9 mouse cellular contexts compared by ENCODE assay signal in genomic region chr11:75046638-75047037, GRCm38 (mm10).
DNase-seq lines count a peak whose midpoint lies in the region; ATAC-seq lines count a peak whose summit lies in the region.
"Had no signal": no experiment of that assay in that cellular context is flagged by ENCODE, and none has a peak within 500 bp of the region (broad histone marks: within the 10 kb centered on the region; RNA-seq: fewer than 3 reads in every experiment).

No protein-coding gene starts in this region.

- H3K27me3 ChIP-seq in heart, embryonic 10.5 days (ENCODE audit: insufficient read depth, poor library complexity, severe bottlenecking): no peaks in the 10 kb centered on the region
- no peaks in the 10 kb centered on the region for H3K27me3 ChIP-seq in kidney, embryonic 16.5 days (ENCODE audit: insufficient read depth, low read length)
- H3K27me3 ChIP-seq in embryonic facial prominence, embryonic 13.5 days: no peaks in the 10 kb centered on the region
- no peaks in the 10 kb centered on the region for H3K27me3 ChIP-seq in limb, embryonic 13.5 days

- intact Hi-C loops in heart, postnatal 10 days (cut with DNase I): loop anchor here (2.0 kb wide), 1 partner anchor 34 kb away; no protein-coding TSS in a partner anchor

- H3K9ac ChIP-seq in kidney, embryonic 16.5 days (replicated peaks; ENCODE audit: low read length): no peak overlapping the region
- H3K9ac ChIP-seq in embryonic facial prominence, embryonic 13.5 days: no peak overlapping the region
- no peak overlapping the region for H3K9ac ChIP-seq in limb, embryonic 13.5 days

- peaks cover 23% of the 10 kb centered on the region for H3K36me3 ChIP-seq in heart, embryonic 10.5 days
- H3K36me3 ChIP-seq in kidney, embryonic 16.5 days (ENCODE audit: insufficient read depth, low read length): peaks cover 4% of the 10 kb centered on the region; the same call in 1 of the 2 replicates
- H3K36me3 ChIP-seq in embryonic facial prominence, embryonic 13.5 days: peaks cover 8% of the 10 kb centered on the region
- peaks cover 17% of the 10 kb centered on the region for H3K36me3 ChIP-seq in limb, embryonic 13.5 days

- ATAC-seq in kidney, embryonic 16.5 days (ENCODE audit: low FRiP score, low TSS enrichment): no peak
- ATAC-seq in embryonic facial prominence, embryonic 13.5 days (ENCODE audit: insufficient number of reproducible peaks, insufficient read depth, low FRiP score, low TSS enrichment, low read depth): no peak
- ATAC-seq in limb, embryonic 13.5 days (ENCODE audit: low FRiP score, low read depth): 0 out of 2 replicates have a peak, but pooled peaks have one; percentile 0

- peaks cover 46% of the 10 kb centered on the region for H3K4me1 ChIP-seq in heart, embryonic 10.5 days
- H3K4me1 ChIP-seq in kidney, embryonic 16.5 days (ENCODE audit: insufficient read depth, low read length): peaks cover 60% of the 10 kb centered on the region
- H3K4me1 ChIP-seq in embryonic facial prominence, embryonic 13.5 days: peaks cover 43% of the 10 kb centered on the region
- peaks cover 76% of the 10 kb centered on the region for H3K4me1 ChIP-seq in limb, embryonic 13.5 days

- 0 out of 2 replicates have a peak overlapping the region, but pooled peaks have one; percentile 16 for H3K27ac ChIP-seq in heart, embryonic 10.5 days
- H3K27ac ChIP-seq in kidney, embryonic 16.5 days (ENCODE audit: low read length): peak overlapping the region; percentile 98
- H3K27ac ChIP-seq in embryonic facial prominence, embryonic 13.5 days: peak overlapping the region; percentile 78
- peak overlapping the region; percentile 85 for H3K27ac ChIP-seq in limb, embryonic 13.5 days

- DNase-seq in heart, embryonic 10.5 days (ENCODE audit: low spot score): no peak
- DNase-seq in heart, postnatal 10 days: no peak
- no peak for DNase-seq in kidney, postnatal 4 days
- DNase-seq in cerebellum, adult 8-10 months: no peak
- DNase-seq in right cerebral cortex, postnatal 4 days: no peak
- DNase-seq: B cell, adult 2 months had no signal

- H3K4me3 ChIP-seq in heart, embryonic 10.5 days: no peak overlapping the region
- H3K4me3 ChIP-seq in kidney, embryonic 16.5 days (ENCODE audit: low read length): no peak overlapping the region
- H3K4me3 ChIP-seq in embryonic facial prominence, embryonic 13.5 days: no peak overlapping the region
- H3K4me3 ChIP-seq in limb, embryonic 13.5 days: no peak overlapping the region

- WGBS in heart, embryonic 10.5 days: 85% methylated on average over 3 of the region's 3 CpGs
- 50% methylated on average over 3 of the region's 3 CpGs for WGBS in kidney, embryonic 16.5 days
- WGBS in embryonic facial prominence, embryonic 13.5 days: 79% methylated on average over 3 of the region's 3 CpGs
- WGBS in limb, embryonic 13.5 days: 44% methylated on average over 3 of the region's 3 CpGs

- no peak overlapping the region for H3K4me2 ChIP-seq in kidney, embryonic 16.5 days (replicated peaks; ENCODE audit: low read depth, low read length)
- no peak overlapping the region for H3K4me2 ChIP-seq in embryonic facial prominence, embryonic 13.5 days
- no peak overlapping the region for H3K4me2 ChIP-seq in limb, embryonic 13.5 days (replicated peaks)

- no peaks in the 10 kb centered on the region for H3K9me3 ChIP-seq in heart, embryonic 10.5 days
- no peaks in the 10 kb centered on the region for H3K9me3 ChIP-seq in kidney, embryonic 16.5 days (ENCODE audit: low read length)
- no peaks in the 10 kb centered on the region for H3K9me3 ChIP-seq in embryonic facial prominence, embryonic 13.5 days
- H3K9me3 ChIP-seq in limb, embryonic 13.5 days: no peaks in the 10 kb centered on the region

Comparison
In these comparisons a context has a peak if more than half of its experiments do, and no peak if none do; other contexts are left out.
1. H3K27ac ChIP-seq: peak in every context shown above with its lines; median percentile 98 in kidney, embryonic 16.5 days; 85 in limb, embryonic 13.5 days; 78 in embryonic facial prominence, embryonic 13.5 days; 16 in heart, embryonic 10.5 days.